Mouse (Mus musculus) lung, postnatal 4 days (tissue): ENCODE measurements around the gene Sfrp4.

Source experiments
- DNase-seq, 2 experiments: peaks; one replicate each; pipeline ENCODE4 v3.0.0; 2021

Gene Sfrp4

GRCm38 (mm10) chr13:19636131-19636530 lies 13.2 kb downstream of the Sfrp4 start:
- DNase-seq: no peak

- no peak for DNase-seq
These were observed 17.4 kb downstream of the Sfrp4 start for GRCm38 (mm10) chr13:19640203-19640851.

- DNase-seq: no peak
These were observed 20.6 kb downstream of the Sfrp4 start for GRCm38 (mm10) chr13:19643519-19643918.

DNA sequence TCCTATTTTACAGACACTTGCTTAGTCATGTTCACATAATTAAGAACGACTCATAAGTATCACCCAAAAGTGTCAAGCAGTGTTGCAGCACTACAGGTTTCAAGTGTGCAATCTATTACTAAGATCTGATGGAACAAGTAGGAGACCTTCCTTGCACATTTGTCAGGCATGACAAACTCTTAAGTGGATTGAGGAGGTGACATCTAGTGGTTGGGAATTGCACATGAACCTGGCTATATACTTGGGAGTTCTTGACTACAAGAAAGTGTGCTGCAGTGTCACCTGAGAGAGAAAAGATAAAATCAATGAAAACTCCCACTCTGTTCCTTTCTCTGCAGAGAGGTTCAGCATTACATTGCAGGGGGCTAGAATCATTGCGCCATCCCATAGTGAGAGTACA lies 21.3 kb downstream of the Sfrp4 start:
- no peak for DNase-seq

DNA sequence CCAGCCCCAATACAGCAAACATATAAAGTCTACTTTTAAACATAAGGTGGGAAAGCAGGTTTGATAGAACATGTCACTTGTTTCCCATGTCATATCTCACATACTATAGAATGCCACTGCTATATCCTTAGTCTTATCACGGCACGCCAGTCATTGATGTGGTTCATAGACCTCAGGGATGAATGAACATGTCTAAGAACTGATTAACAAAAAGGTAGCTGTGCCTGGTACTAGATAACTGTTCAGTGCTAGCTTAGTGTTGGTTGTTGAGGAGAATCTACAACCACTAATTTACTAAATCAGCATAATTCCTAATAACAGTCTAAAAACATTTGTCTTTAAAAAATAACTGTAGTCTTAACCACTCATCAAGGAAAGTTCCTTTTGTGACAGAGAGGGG lies 26.9 kb downstream of the Sfrp4 start:
- no peak for DNase-seq

DNA sequence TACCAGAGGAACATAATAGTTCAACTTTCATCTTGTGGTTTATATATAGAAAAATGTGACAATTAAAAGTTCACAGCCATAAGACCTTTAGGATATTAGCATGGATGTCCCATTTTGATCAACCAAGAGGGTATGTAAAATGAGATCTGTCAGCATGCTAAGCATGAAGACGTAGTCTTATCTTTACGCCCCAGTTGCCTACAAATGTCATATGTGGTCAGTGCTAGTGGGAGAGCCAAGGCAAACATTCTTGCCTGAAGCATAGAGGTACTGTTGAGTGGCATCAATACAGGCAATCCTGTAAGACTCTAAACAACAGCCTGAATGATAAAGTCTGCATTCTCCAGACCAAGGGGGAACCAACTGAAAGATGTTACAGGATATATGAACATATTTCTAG lies 29.5 kb downstream of the Sfrp4 start:
- DNase-seq: no peak

GRCm38 (mm10) chr13:19668355-19669140 lies 45.6 kb downstream of the Sfrp4 start:
- DNase-seq: no peak

GRCm38 (mm10) chr13:19674025-19674424 lies 51.1 kb downstream of the Sfrp4 start:
- no peak for DNase-seq

GRCm38 (mm10) chr13:19674601-19675000 lies 51.7 kb downstream of the Sfrp4 start:
- DNase-seq: no peak
